Mouse (Mus musculus): ENCODE measurements at regions not wholly inside any gene's neighbourhood (a gene's known extent, or its start where the extent isn't known, plus 50 kb on each side); places are given as distances from the start of the nearest gene placed in this dataset.

GRCm38 (mm10) chr7:39596403-39596802, 78.8 kb downstream of the Zfp619 start:
- peak; percentile 26 for DNase-seq (ENCODE audit: low read depth)

- DNase-seq (ENCODE audit: low read depth) = no peak
Observed at GRCm38 (mm10) chr7:39613767-39614166, 96.2 kb downstream of the Zfp619 start.

- no peak for DNase-seq (ENCODE audit: low read depth)
Observed at GRCm38 (mm10) chr7:39615092-39615491, 97.5 kb downstream of the Zfp619 start.

- DNase-seq (ENCODE audit: low read depth) = no peak
Observed at GRCm38 (mm10) chr7:39621796-39622195, 104.2 kb downstream of the Zfp619 start.

GRCm38 (mm10) chr7:39632836-39633235, 115.3 kb downstream of the Zfp619 start:
- DNase-seq (ENCODE audit: low read depth) = no peak

GRCm38 (mm10) chr7:39642333-39642732, 124.8 kb downstream of the Zfp619 start:
- DNase-seq (ENCODE audit: low read depth) = peak; percentile 69

- no peak for DNase-seq (ENCODE audit: low read depth)
Observed at GRCm38 (mm10) chr7:39643323-39643722, 125.8 kb downstream of the Zfp619 start.

GRCm38 (mm10) chr7:39650483-39651102, 133.0 kb downstream of the Zfp619 start:
- DNase-seq (ENCODE audit: low read depth) = peak; percentile 43

- peak; percentile 82 for DNase-seq (ENCODE audit: low read depth)
Observed at GRCm38 (mm10) chr7:39654563-39655286, 137.2 kb downstream of the Zfp619 start.

GRCm38 (mm10) chr7:39655287-39655652, 137.7 kb downstream of the Zfp619 start:
- DNase-seq (ENCODE audit: low read depth) = peak; percentile 65

- DNase-seq (ENCODE audit: low read depth) = peak; percentile 63
Observed at GRCm38 (mm10) chr7:39655709-39656397, 138.3 kb downstream of the Zfp619 start.

GRCm38 (mm10) chr7:39659597-39659996, 142.0 kb downstream of the Zfp619 start:
- no peak for DNase-seq (ENCODE audit: low read depth)

GRCm38 (mm10) chr7:39675124-39675846, 157.7 kb downstream of the Zfp619 start:
- no peak for DNase-seq (ENCODE audit: low read depth)

GRCm38 (mm10) chr7:39675847-39676238, 158.3 kb downstream of the Zfp619 start:
- DNase-seq (ENCODE audit: low read depth) = no peak

GRCm38 (mm10) chr7:39680411-39680810, 162.8 kb downstream of the Zfp619 start:
- no peak for DNase-seq (ENCODE audit: low read depth)

- DNase-seq (ENCODE audit: low read depth) = no peak
Observed at GRCm38 (mm10) chr7:39696589-39696988, 179.0 kb downstream of the Zfp619 start.

GRCm38 (mm10) chr7:39701506-39701905, 183.9 kb downstream of the Zfp619 start:
- DNase-seq (ENCODE audit: low read depth) = no peak

GRCm38 (mm10) chr7:39705118-39706095, 187.8 kb downstream of the Zfp619 start:
- DNase-seq (ENCODE audit: low read depth) = no peak

- no peak for DNase-seq (ENCODE audit: low read depth)
Observed at GRCm38 (mm10) chr7:39706606-39707005, 189.0 kb downstream of the Zfp619 start.

- no peak for DNase-seq (ENCODE audit: low read depth)
Observed at GRCm38 (mm10) chr7:39716340-39717150, 199.0 kb downstream of the Zfp619 start.
